Comparison of ENCODE assay signal across 26 mouse cellular contexts in genomic region chr4:72140706-72141105, GRCm38 (mm10).
"Had no signal": no experiment of that assay in that cellular context is flagged by ENCODE, and none has a peak within 500 bp of the region (broad histone marks: within the 10 kb centered on the region; RNA-seq: fewer than 3 reads in every experiment).

No protein-coding gene starts in this region.

- H3K27me3 ChIP-seq: hindbrain, embryonic 15.5 days; limb, embryonic 12.5 days; liver, embryonic 13.5 days; liver, embryonic 15.5 days had no signal

- H3K4me1 ChIP-seq: limb, embryonic 10.5 days; limb, embryonic 12.5 days; liver, embryonic 13.5 days; liver, embryonic 15.5 days had no signal

- H3K4me3 ChIP-seq: heart, adult 2 months; heart, embryonic 13.5 days; heart, embryonic 15.5 days; hindbrain, embryonic 13.5 days; hindbrain, embryonic 15.5 days; layer of hippocampus, adult 2 months; limb, embryonic 10.5 days; limb, embryonic 12.5 days; liver, embryonic 13.5 days; liver, embryonic 15.5 days had no signal

- H3K27ac ChIP-seq: heart, adult 2 months; heart, embryonic 13.5 days; heart, embryonic 15.5 days; hindbrain, embryonic 13.5 days; hindbrain, embryonic 15.5 days; hindbrain, postnatal 0 days; layer of hippocampus, adult 2 months; limb, embryonic 10.5 days; limb, embryonic 12.5 days; liver, embryonic 13.5 days; liver, embryonic 15.5 days had no signal

- DNase-seq: gastrocnemius, postnatal 14 days; gastrocnemius, postnatal 36 days; heart, adult 11 months; heart, adult 2 months; heart, postnatal 14 days; heart, postnatal 36 days; kidney, adult 18-20 months; kidney, adult 8-10 months; kidney, postnatal 10 days; kidney, postnatal 25 days; kidney, postnatal 4 days; layer of hippocampus, postnatal 36 days; liver; liver, embryonic 13.5 days had no signal

- H3K4me2 ChIP-seq: heart, embryonic 11.5 days; heart, embryonic 13.5 days; heart, embryonic 15.5 days; hindbrain, embryonic 13.5 days; hindbrain, embryonic 15.5 days; limb, embryonic 12.5 days; liver, embryonic 11.5 days; liver, embryonic 13.5 days; liver, embryonic 15.5 days had no signal

- H3K9ac ChIP-seq: heart, embryonic 13.5 days; heart, embryonic 15.5 days; hindbrain, embryonic 13.5 days; hindbrain, embryonic 15.5 days; limb, embryonic 12.5 days; liver, embryonic 13.5 days; liver, embryonic 15.5 days had no signal

- ATAC-seq: hindbrain, postnatal 0 days; intestine, postnatal 0 days had no signal

- H3K9me3 ChIP-seq: heart, embryonic 13.5 days; heart, embryonic 15.5 days; hindbrain, embryonic 13.5 days; hindbrain, embryonic 15.5 days; limb, embryonic 10.5 days; limb, embryonic 12.5 days; liver, embryonic 13.5 days; liver, embryonic 15.5 days had no signal
